Mouse (Mus musculus): ENCODE results near the gene Stim1. TPM values are rescaled to one million over a fixed set of nuclear protein-coding genes. Genes with fewer than 3 reads are reported as not detected.

Stim1 gene
- polyA plus RNA-seq, 1 experiment from 2014 or later = 11.1 TPM

DNA sequence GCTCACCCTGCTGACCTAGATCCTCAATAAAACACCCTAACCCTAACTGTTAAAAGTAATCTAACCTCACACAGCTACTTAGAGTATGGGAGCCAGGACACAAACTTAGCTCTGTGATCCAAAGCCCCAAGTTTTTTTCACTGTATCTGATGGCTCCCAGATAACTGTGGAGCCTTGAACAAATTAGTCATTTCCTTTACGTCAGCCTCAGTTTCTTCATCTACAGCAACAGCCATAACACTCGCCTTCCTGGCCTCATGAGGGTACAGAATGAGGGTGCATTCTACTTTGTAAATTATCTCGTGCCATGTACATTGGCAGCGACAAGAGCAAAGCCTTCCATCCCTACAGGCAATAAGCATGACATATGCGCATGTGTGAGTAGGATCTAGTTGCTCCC, 25.2 kb upstream of the Stim1 start:
- Histone ChIP-seq H3K36me3 (peaks cover 16% of the 10 kb centered on the region), H3K9me3 (no peaks in the 10 kb centered on the region), H3K27me3 (no peaks in the 10 kb centered on the region), H3K4me1 (no peaks in the 10 kb centered on the region; the same call in 1 of the 2 replicates), H3K27ac (replicated peaks) (no peak overlapping the region), H3K9ac (replicated peaks) (no peak overlapping the region), H3K4me2 (replicated peaks) (no peak overlapping the region), H3K4me3 (no peak overlapping the region)
- WGBS = 89% methylated on average over 5 of the region's 5 CpGs
- ATAC-seq (replicated peaks) = no peak

DNA sequence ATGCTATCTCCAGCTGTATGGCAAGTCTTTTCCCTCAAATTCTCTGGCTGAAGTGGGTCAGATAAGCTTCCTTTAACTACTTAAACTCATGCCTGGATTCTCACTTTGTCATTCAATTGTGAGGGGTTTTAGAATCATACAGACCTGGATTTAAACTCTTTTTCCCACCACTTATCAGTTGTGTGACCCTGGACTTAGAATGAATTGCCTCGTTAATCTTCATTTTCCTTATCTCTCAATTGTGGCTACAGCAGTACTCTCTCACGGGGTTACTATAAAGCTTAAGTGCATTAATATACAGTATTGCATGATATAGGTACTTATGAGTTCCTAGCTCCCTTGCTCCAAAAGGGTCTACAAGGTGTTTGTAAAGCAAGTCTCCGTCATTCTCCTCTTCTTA, 24.7 kb upstream of the Stim1 start:
- Histone ChIP-seq H3K9ac (replicated peaks) (no peak overlapping the region), H3K27ac (replicated peaks) (no peak overlapping the region), H3K27me3 (no peaks in the 10 kb centered on the region), H3K4me3 (no peak overlapping the region), H3K4me1 (no peaks in the 10 kb centered on the region; the same call in 1 of the 2 replicates), H3K4me2 (replicated peaks) (no peak overlapping the region), H3K36me3 (peaks cover 13% of the 10 kb centered on the region), H3K9me3 (no peaks in the 10 kb centered on the region)
- WGBS = 93% methylated on average over 3 of the region's 3 CpGs
- no peak for ATAC-seq (replicated peaks)

DNA sequence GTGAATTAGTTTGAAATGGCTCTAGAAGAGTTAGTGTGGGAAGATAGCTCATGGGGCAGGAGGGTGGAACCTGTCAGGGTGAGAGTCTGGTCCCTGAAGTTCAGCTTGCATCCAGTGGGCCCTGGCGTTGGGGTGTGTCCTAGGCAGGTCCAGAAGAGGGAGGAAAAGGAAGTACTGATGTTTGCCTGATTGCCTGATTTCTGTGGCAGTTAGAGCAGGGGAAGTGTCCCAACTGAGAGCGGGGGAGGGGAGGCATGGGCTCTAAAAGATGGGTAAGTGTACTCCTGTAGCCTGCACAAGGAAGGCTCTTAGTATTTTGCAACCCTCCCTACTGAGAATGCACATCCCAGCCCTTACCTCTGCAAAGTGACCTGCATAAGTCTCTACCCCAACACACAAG, 23.7 kb upstream of the Stim1 start:
- WGBS = 85% methylated on average over 2 of the region's 2 CpGs

DNA sequence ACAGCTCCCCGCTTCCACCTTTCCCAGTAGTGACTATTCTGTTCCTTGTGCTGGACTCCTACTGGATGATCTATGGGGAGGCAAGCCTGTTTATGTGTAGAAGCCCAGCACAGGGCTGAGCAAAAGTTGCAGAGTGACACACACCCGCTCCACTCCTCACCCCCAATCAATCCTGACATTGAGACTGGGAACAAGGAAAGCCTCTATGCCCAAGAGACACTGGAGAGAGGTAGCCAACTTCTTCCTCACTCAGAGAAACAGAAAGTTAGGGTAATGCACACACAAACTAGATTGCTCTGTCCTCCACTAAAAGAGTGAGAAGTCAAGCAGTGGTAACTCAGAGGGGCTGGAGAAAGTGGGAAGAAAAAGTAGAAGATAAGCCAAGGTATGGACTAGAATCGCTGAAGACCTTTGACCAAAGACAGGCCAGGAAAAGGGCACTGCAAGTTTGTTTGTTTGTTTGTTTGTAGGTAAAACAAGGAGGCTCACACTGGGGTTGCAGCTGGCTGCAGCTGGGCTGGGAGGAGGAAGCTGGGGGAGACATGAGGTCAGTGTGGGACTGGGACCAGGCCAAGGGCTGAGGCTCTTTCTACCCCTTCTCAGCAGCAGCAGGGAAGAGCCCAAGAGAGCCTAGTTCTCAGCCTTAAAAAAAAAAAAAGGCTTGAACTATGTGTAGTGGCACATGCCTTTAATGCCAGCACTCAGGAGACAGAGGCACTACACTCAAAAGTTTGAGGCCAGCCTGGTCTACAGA, 22.6 kb upstream of the Stim1 start:
- H3K27ac ChIP-seq (replicated peaks) = no peak overlapping the region
- 84% methylated on average over 3 of the region's 3 CpGs for WGBS
- no peak overlapping the region for H3K4me3 ChIP-seq
- H3K36me3 ChIP-seq = 0 out of 2 replicates have a peak, but pooled peaks cover 6% of the 10 kb centered on the region
- H3K4me2 ChIP-seq (replicated peaks) = no peak overlapping the region
- H3K9ac ChIP-seq (replicated peaks) = no peak overlapping the region
- H3K4me1 ChIP-seq = peaks cover 15% of the 10 kb centered on the region; the same call in 1 of the 2 replicates
- ATAC-seq (replicated peaks) = no peak
- H3K27me3 ChIP-seq = no peaks in the 10 kb centered on the region
- H3K9me3 ChIP-seq = no peaks in the 10 kb centered on the region

More for the DNA sequence above, 23.7 kb upstream of the Stim1 start:
- no peak overlapping the region for H3K4me3 ChIP-seq
- ATAC-seq (replicated peaks) = no peak
- peaks cover 7% of the 10 kb centered on the region for H3K36me3 ChIP-seq
- H3K4me1 ChIP-seq = peaks cover 5% of the 10 kb centered on the region; the same call in 1 of the 2 replicates
- no peaks in the 10 kb centered on the region for H3K9me3 ChIP-seq
- no peaks in the 10 kb centered on the region for H3K27me3 ChIP-seq
- H3K9ac ChIP-seq (replicated peaks) = no peak overlapping the region
- no peak overlapping the region for H3K27ac ChIP-seq (replicated peaks)
- H3K4me2 ChIP-seq (replicated peaks) = no peak overlapping the region

DNA sequence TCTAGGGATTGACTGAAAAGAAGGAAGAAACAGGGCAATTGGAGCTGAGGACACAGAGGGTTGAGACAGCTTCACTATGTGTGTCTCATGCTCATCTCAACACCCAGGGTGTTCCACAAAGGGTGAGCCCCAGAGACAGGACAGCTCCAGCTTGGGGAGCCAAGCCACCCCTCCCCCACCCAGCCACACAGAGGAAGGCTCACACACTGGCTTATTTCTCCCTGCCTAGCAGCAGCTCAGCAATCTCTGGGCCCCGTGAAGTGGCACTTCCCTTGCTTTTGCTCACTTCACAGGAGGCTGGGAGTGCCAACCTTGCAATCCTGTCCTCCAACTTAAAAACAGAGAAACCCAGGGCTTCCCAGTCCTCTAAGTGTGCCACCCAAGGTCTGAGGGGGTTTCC, 21.8 kb upstream of the Stim1 start:
- no peaks in the 10 kb centered on the region for H3K36me3 ChIP-seq
- no peaks in the 10 kb centered on the region for H3K27me3 ChIP-seq
- no peaks in the 10 kb centered on the region for H3K9me3 ChIP-seq
- no peak overlapping the region for H3K4me3 ChIP-seq
- H3K4me2 ChIP-seq (replicated peaks) = no peak overlapping the region
- no peak overlapping the region for H3K9ac ChIP-seq (replicated peaks)
- WGBS = 0% methylated on average over 1 of the region's 1 CpGs
- peaks cover 15% of the 10 kb centered on the region for H3K4me1 ChIP-seq
- no peak overlapping the region for H3K27ac ChIP-seq (replicated peaks)
- ATAC-seq (replicated peaks) = no peak

DNA sequence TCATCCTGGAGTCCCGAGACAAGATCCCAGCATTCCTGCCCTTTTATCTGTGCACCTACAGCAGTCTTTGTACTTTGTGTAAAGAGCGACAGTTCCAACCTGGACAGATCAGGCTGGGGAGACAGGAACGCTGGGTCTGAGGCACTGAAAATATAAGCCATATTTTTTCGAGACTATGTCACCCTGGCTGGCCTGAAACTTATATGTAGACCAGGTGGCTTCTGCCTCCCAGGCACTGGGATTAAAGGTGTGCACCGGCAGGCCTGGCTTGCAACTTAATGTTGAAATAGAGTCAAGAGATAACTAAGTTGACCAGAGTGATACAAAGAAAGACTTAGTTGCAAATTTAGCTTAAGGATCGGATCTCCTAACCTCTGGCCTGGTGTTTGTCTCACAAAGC, 21.3 kb upstream of the Stim1 start:
- Histone ChIP-seq H3K36me3 (no peaks in the 10 kb centered on the region), H3K27me3 (no peaks in the 10 kb centered on the region), H3K9ac (replicated peaks) (no peak overlapping the region), H3K4me3 (no peak overlapping the region), H3K4me2 (replicated peaks) (no peak overlapping the region), H3K27ac (replicated peaks) (no peak overlapping the region), H3K4me1 (peaks cover 20% of the 10 kb centered on the region), H3K9me3 (no peaks in the 10 kb centered on the region)
- 64% methylated on average over 6 of the region's 6 CpGs for WGBS
- ATAC-seq (replicated peaks) = no peak

DNA sequence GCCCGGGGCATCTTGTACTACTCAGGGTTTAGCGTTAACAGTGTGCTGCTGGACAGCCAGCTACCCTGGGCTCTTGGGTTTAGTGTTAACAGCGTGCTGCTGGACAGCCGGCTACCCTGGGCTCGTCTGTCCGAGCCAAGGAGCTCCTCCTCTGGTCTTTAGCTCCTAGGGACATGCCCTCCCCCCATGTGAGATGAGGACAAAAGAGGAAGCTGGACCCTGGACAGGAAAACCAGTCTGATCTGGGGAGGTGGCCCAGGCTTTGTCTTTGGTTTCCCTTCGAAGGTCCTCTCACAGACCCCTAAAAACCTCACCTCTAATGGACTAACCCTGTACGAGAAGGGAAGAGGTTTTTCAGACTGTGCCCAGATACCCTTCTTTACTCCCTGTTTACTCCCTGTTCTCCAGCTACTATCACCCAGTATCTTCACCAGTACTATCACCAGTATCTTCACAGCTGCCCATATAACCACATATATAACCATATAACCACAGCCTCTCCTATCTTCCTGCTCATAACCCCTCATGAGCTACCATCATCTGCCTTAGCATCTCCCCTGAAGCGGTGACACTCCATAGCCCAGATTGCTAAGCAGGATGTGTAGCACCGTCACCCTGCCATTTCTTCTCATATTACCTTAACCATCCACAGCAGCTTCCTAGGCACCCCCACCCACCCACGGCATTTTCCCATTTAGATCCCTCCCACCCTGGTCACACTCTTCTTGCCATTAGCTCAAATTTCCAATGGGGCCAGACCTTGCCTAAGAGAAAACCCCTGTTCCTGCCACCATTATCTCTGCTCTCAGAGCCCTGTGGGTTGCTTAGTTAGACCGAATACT, 20.4 kb upstream of the Stim1 start:
- Histone ChIP-seq H3K4me3 (no peak overlapping the region), H3K36me3 (no peaks in the 10 kb centered on the region), H3K9me3 (no peaks in the 10 kb centered on the region), H3K4me1 (peaks cover 22% of the 10 kb centered on the region), H3K9ac (replicated peaks) (no peak overlapping the region), H3K27ac (replicated peaks) (no peak overlapping the region), H3K4me2 (replicated peaks) (no peak overlapping the region), H3K27me3 (no peaks in the 10 kb centered on the region)
- no peak for ATAC-seq (replicated peaks)
- 58% methylated on average over 12 of the region's 12 CpGs for WGBS

DNA sequence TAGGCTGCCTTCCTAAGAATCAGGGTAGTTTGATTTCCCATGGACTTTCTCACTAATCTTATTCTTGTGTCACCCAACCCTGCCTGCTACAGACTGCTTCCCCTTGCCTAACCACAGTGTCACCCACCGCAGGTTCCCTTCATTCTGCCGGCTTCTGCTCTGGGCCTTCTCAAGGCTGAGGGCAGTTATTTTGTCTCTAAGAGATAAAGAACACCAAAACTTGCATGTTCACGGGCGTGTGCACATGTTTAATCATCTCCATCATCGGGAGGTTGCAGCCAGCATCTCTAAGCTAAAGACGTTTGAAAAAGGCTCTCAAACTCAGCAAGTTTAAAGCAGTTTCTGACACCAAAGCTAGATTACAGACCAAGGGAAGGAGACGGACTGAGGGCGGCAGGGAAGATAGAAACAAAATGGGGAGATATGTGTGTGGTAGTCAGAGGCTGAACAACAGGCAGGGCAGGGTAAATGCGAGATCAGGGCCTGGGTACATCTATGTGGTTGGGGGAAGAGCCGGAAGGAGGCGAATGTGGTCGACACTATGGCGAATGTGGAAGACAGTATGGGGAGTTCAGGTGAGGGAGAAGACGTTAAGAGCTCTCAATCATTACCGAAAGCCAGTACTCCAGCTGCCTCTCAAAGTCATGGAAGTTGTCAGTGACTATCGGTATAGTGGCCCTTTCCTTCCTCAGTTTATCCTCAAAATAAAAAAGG, 18.8 kb upstream of the Stim1 start:
- Histone ChIP-seq H3K9ac (replicated peaks) (peak overlapping the region; percentile 70; the same call in 1 of the 2 replicates), H3K27ac (replicated peaks) (0 out of 2 replicates have a peak overlapping the region, but pooled peaks have one; percentile 12), H3K4me2 (replicated peaks) (peak overlapping the region; percentile 91), H3K36me3 (no peaks in the 10 kb centered on the region), H3K9me3 (no peaks in the 10 kb centered on the region), H3K27me3 (no peaks in the 10 kb centered on the region), H3K4me1 (peaks cover 22% of the 10 kb centered on the region), H3K4me3 (peak overlapping the region; percentile 73)
- ATAC-seq (replicated peaks) = no peak
- 25% methylated on average over 16 of the region's 16 CpGs for WGBS

DNA sequence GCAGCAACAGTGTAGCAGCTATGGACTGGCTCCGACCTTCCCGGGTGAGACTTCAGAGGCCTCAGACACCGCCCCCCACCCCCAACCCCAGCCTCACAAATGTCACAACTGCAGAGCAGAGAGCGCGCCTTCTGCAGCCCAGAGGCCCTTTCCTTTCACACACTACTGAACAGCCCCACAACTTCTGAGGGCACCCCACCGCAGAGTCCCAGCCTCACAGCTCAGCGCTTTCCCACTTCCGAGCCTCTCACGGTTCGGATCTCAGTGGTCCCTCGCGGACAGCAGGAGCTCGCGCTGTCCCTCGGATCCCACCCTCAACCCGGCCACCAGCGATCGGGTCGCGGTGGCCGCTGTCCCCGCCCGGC, 18.1 kb upstream of the Stim1 start:
- peak overlapping the region; percentile 70 for H3K9ac ChIP-seq (replicated peaks)
- H3K4me3 ChIP-seq = peak overlapping the region; percentile 73
- peaks cover 22% of the 10 kb centered on the region for H3K4me1 ChIP-seq
- peak; percentile 49 for ATAC-seq (replicated peaks)
- peak overlapping the region; percentile 67 for H3K27ac ChIP-seq (replicated peaks)
- under 1% methylated on average over 23 of the region's 23 CpGs for WGBS
- H3K4me2 ChIP-seq (replicated peaks) = peak overlapping the region; percentile 91
- H3K27me3 ChIP-seq = no peaks in the 10 kb centered on the region
- no peaks in the 10 kb centered on the region for H3K9me3 ChIP-seq
- no peaks in the 10 kb centered on the region for H3K36me3 ChIP-seq

DNA sequence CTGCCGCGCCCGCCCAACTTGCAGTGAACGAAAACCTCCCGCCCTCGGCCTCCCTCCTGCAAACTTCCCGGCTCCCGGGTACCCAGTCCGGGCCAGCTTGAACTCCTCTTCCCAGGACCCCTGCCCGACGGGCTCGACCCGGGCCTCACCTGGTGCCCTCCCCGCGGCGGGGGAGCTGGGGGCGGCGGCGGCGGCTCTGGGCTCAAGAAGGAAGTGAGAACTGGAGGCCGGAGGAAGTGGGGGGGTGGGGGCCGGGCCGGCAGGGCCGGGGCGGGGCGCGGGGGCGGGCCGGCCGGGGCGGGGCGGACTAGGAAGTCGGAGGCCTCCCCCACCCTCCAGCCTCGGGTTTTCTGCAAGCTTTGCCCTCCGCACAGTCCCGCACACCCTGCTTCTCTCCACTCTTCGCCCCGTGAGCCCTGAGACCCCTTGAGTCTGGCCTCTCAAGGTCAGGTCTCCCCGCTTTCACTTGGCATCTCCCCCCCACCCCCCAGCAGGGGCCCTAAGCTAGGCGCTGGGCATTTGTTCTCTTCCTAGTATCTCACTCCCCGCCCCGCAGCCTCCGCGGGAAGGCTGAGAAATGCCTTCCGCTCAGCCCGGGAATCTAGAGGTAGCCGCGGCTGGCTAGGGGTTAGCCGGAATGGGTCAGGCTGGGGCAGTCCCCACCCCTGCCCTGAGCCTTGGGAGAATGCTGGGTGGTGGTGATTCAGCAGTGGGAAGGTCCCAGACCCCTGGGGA, 17.5 kb upstream of the Stim1 start:
- under 1% methylated on average over 37 of the region's 49 CpGs for WGBS

DNA sequence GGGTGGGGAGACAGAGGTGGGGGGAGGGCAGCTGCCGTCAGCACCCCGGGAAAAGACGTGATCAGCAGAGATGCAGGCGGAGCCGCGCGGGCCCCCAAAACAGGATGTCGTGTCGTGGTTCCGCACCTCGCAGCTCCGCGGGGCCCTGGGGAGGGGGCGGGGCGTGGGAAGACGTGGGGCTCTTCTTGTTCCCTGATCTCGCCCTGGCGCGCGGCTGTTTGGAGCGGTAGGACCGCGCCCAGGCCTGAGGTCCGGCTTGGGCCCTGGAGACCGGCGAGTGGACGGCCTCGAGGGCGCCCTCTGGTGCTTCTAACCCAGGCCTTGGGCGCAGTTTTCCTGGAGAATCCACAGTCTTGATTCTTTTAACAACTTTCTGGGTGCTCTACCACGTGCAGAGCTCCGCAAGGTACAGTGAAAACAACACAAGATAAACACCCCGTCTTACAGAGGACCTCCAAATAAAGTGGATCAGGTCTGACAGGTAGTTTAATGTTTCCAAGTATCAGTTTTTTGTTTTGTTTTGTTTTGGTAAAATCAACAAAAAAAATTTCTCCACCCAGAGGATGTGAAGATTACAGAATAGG, 16.9 kb upstream of the Stim1 start:
- H3K4me1 ChIP-seq = peaks cover 22% of the 10 kb centered on the region
- H3K27me3 ChIP-seq = no peaks in the 10 kb centered on the region
- WGBS = under 1% methylated on average over 33 of the region's 33 CpGs
- peak overlapping the region; percentile 70 for H3K9ac ChIP-seq (replicated peaks)
- ATAC-seq (replicated peaks) = peak; percentile 79
- peak overlapping the region; percentile 73 for H3K4me3 ChIP-seq
- H3K9me3 ChIP-seq = no peaks in the 10 kb centered on the region
- peak overlapping the region; percentile 91 for H3K4me2 ChIP-seq (replicated peaks)
- H3K27ac ChIP-seq (replicated peaks) = peak overlapping the region; percentile 67
- no peaks in the 10 kb centered on the region for H3K36me3 ChIP-seq

More for the DNA sequence above, 17.5 kb upstream of the Stim1 start:
- peak overlapping the region; percentile 73 for H3K4me3 ChIP-seq
- H3K4me2 ChIP-seq (replicated peaks) = peak overlapping the region; percentile 91
- peaks cover 22% of the 10 kb centered on the region for H3K4me1 ChIP-seq
- no peaks in the 10 kb centered on the region for H3K27me3 ChIP-seq
- peak overlapping the region; percentile 67 for H3K27ac ChIP-seq (replicated peaks)
- no peaks in the 10 kb centered on the region for H3K9me3 ChIP-seq
- H3K9ac ChIP-seq (replicated peaks) = peak overlapping the region; percentile 70
- peak; percentile 78 for ATAC-seq (replicated peaks)
- no peaks in the 10 kb centered on the region for H3K36me3 ChIP-seq
